Mouse (Mus musculus) C2C12 (cell line): ENCODE results near the gene Dcakd. TPM values are rescaled to one million over a fixed set of nuclear protein-coding genes. Genes with fewer than 3 reads are reported as not detected.

ENCODE experiments used
- H3K27me3 ChIP-seq: one replicate; pipeline ENCODE4 v1.6.1; 2011; ENCODE audit not compliant: control insufficient read depth, insufficient read depth, insufficient read length
- H3K36me3 ChIP-seq: one replicate; pipeline ENCODE4 v1.6.1; 2011; ENCODE audit not compliant: control insufficient read depth, insufficient read depth
- H3K4me3 ChIP-seq: one replicate; pipeline ENCODE4 v1.5.1; 2011; ENCODE audit warnings: mild to moderate bottlenecking, control low read depth; ENCODE audit not compliant: poor library complexity, insufficient read depth, severe bottlenecking
- H3K79me2 ChIP-seq: one replicate; pipeline ENCODE4 v1.6.1; 2011; ENCODE audit not compliant: control insufficient read depth, insufficient read depth
- H3K79me3 ChIP-seq: one replicate; pipeline ENCODE4 v1.6.1; 2011; ENCODE audit warnings: low read depth, control low read depth
- H3ac ChIP-seq: one replicate; pipeline ENCODE3; 2011; ENCODE audit warnings: low read depth; ENCODE audit not compliant: control insufficient read depth, insufficient read length
- CEBPB ChIP-seq: IDR thresholded peaks from one replicate; pipeline ENCODE4 v1.6.1; 2011; ENCODE audit warnings: low read depth, mild to moderate bottlenecking, control low read depth, moderate library complexity
- CTCF ChIP-seq: IDR thresholded peaks from one replicate; pipeline ENCODE4 v1.5.1; 2011; ENCODE audit not compliant: control insufficient read depth, insufficient read depth, insufficient read length
- FOSL1 ChIP-seq: IDR thresholded peaks from one replicate; pipeline ENCODE4 v1.8.0; 2011; ENCODE audit warnings: mild to moderate bottlenecking, low read length; ENCODE audit not compliant: poor library complexity, insufficient read depth, severe bottlenecking
- MAX ChIP-seq: IDR thresholded peaks from one replicate; pipeline ENCODE4 v1.6.1; 2011; ENCODE audit warnings: mild to moderate bottlenecking, control low read depth
- MYOD1 ChIP-seq: IDR thresholded peaks from one replicate; pipeline ENCODE4 v1.6.1; 2011; ENCODE audit warnings: low read depth; ENCODE audit not compliant: control insufficient read depth, insufficient read length
- MYOG ChIP-seq: IDR thresholded peaks from one replicate; pipeline ENCODE4 v1.6.1; 2011; ENCODE audit not compliant: control insufficient read depth, insufficient read length; ENCODE audit errors: extremely low read depth
- USF1 ChIP-seq: IDR thresholded peaks from one replicate; pipeline ENCODE4 v1.6.1; 2011; ENCODE audit warnings: low read depth, mild to moderate bottlenecking, control low read depth, moderate library complexity
- polyA plus RNA-seq: library from polyadenylated mRNA; unstranded; fragments of >200 nt; fragmentation: generic; extraction: Trizol; gene quantifications from one replicate; pipeline ENCODE4 v1.2.1, GENCODE M21; 2012; ENCODE audit warnings: missing spikeins

Dcakd gene
- polyA plus RNA-seq, 1 experiment, result 185 TPM

- H3K4me3 ChIP-seq, result peak overlapping the region; percentile 82
- H3K36me3 ChIP-seq, result peaks cover 45% of the 10 kb centered on the region
- H3K79me2 ChIP-seq, result peaks cover 52% of the 10 kb centered on the region
- H3K27me3 ChIP-seq, result no peaks in the 10 kb centered on the region
- H3ac ChIP-seq, result peak overlapping the region; percentile 18
- TF ChIP-seq MYOG (no peak), CEBPB (no peak), MYOD1 (no peak), MAX (no peak), USF1 (no peak), CTCF (no peak), FOSL1 (no peak)
- H3K79me3 ChIP-seq, result peaks cover 43% of the 10 kb centered on the region
Observed at GRCm38 (mm10) chr11:103026901-103027300, 1.2 kb downstream of the Dcakd start.

GRCm38 (mm10) chr11:103023974-103024373, 4.2 kb downstream of the Dcakd start:
- H3K79me2 ChIP-seq, result peaks cover 23% of the 10 kb centered on the region
- no peak overlapping the region for H3K4me3 ChIP-seq
- TF ChIP-seq USF1 (no peak), MYOG (no peak), MAX (no peak), CEBPB (no peak), CTCF (no peak), MYOD1 (no peak), FOSL1 (no peak)
- H3ac ChIP-seq, result no peak overlapping the region
- peaks cover 39% of the 10 kb centered on the region for H3K36me3 ChIP-seq
- no peaks in the 10 kb centered on the region for H3K27me3 ChIP-seq
- H3K79me3 ChIP-seq, result peaks cover 14% of the 10 kb centered on the region

GRCm38 (mm10) chr11:103020713-103021335, 7.3 kb downstream of the Dcakd start:
- TF ChIP-seq MYOG (no peak), CTCF (no peak), CEBPB (no peak), MAX (no peak), MYOD1 (no peak), USF1 (no peak), FOSL1 (no peak)
- H3K27me3 ChIP-seq, result no peaks in the 10 kb centered on the region

GRCm38 (mm10) chr11:103019325-103019724, 8.8 kb downstream of the Dcakd start:
- TF ChIP-seq CTCF, result no peak
- no peak for TF ChIP-seq FOSL1
- no peak for TF ChIP-seq USF1
- no peak for TF ChIP-seq MYOG
- no peak for TF ChIP-seq MAX
- H3K79me3 ChIP-seq, result peaks cover 18% of the 10 kb centered on the region
- no peaks in the 10 kb centered on the region for H3K27me3 ChIP-seq
- peaks cover 16% of the 10 kb centered on the region for H3K36me3 ChIP-seq
- H3K4me3 ChIP-seq, result no peak overlapping the region
- peaks cover 25% of the 10 kb centered on the region for H3K79me2 ChIP-seq
- no peak overlapping the region for H3ac ChIP-seq

More at GRCm38 (mm10) chr11:103020713-103021335, 7.3 kb downstream of the Dcakd start:
- Histone ChIP-seq H3K4me3 (no peak overlapping the region), H3ac (no peak overlapping the region), H3K36me3 (peaks cover 29% of the 10 kb centered on the region), H3K79me3 (peaks cover 5% of the 10 kb centered on the region), H3K79me2 (peaks cover 10% of the 10 kb centered on the region)

GRCm38 (mm10) chr11:103018860-103019259, 9.3 kb downstream of the Dcakd start:
- Histone ChIP-seq H3K79me3 (peaks cover 18% of the 10 kb centered on the region), H3K27me3 (no peaks in the 10 kb centered on the region), H3K79me2 (peaks cover 27% of the 10 kb centered on the region), H3K4me3 (no peak overlapping the region), H3K36me3 (peaks cover 16% of the 10 kb centered on the region), H3ac (no peak overlapping the region)
- TF ChIP-seq MAX (no peak), USF1 (no peak), MYOD1 (no peak), FOSL1 (no peak), MYOG (no peak), CTCF (no peak), CEBPB (no peak)

GRCm38 (mm10) chr11:103017661-103018060, 10.5 kb downstream of the Dcakd start:
- Histone ChIP-seq H3K79me2 (peaks cover 39% of the 10 kb centered on the region), H3K79me3 (peaks cover 28% of the 10 kb centered on the region), H3ac (no peak overlapping the region), H3K27me3 (no peaks in the 10 kb centered on the region), H3K36me3 (peaks cover 19% of the 10 kb centered on the region), H3K4me3 (no peak overlapping the region)
- TF ChIP-seq USF1 (no peak), MAX (no peak), CEBPB (no peak), MYOG (no peak), FOSL1 (no peak), CTCF (no peak), MYOD1 (no peak)
